Mouse (Mus musculus): Measurements from ENCODE around the gene Tec.

- no peak for TF ChIP-seq HCFC1 (IDR thresholded peaks at IDR 0.05; ENCODE audit: borderline replicate concordance, insufficient read depth, low read length)
- TF ChIP-seq ZNF384 (IDR thresholded peaks at IDR 0.05; ENCODE audit: low read depth, low read length): no peak
- no peak for TF ChIP-seq CHD2 (IDR thresholded peaks at IDR 0.05; ENCODE audit: low read depth, low read length)
- no peak for TF ChIP-seq MAFK (IDR thresholded peaks at IDR 0.05; ENCODE audit: insufficient read depth, low read depth, low read length)
- TF ChIP-seq ZC3H11A (IDR thresholded peaks at IDR 0.05; ENCODE audit: borderline replicate concordance, low read depth, low read length): no peak
Measured at GRCm38 (mm10) chr5:72909363-72909762, 41.1 kb upstream of the Tec start.

All from ES-E14 (cell line).